Mouse (Mus musculus) megakaryocyte, adult 5-6 weeks (primary cell): ENCODE measurements around the gene Oprm1. TPM values are rescaled to one million over a fixed set of nuclear protein-coding genes. Genes with fewer than 3 reads are reported as not detected.
"Not testable (repeated sequence)": the region's sequence is repeated elsewhere in the genome, so short reads cannot be mapped to it uniquely, and the experiment has no call there.

Source experiments
- ATAC-seq: 2 replicates; pipeline ENCODE4 v1.8.0; 2016; ENCODE audit warnings: mild to moderate bottlenecking, inconsistent platforms; ENCODE audit not compliant: poor library complexity, severe bottlenecking
- total RNA-seq, 2 experiments: library from RNA; stranded (forward) in 1 of 2; stranded (reverse) in 1 of 2; fragments of 153-499, 151-499 nt in 1 of 2; fragments of 221-1000, 200-1000 nt in 1 of 2; gene quantifications; 2 replicates each; pipeline versions ENCODE4 v1.2.3 to v1.2.4; 2015 to 2017

Oprm1 gene
- total RNA-seq (2015) (not detected in 2 replicates), total RNA-seq (2017) (not detected in 2 replicates)

DNA sequence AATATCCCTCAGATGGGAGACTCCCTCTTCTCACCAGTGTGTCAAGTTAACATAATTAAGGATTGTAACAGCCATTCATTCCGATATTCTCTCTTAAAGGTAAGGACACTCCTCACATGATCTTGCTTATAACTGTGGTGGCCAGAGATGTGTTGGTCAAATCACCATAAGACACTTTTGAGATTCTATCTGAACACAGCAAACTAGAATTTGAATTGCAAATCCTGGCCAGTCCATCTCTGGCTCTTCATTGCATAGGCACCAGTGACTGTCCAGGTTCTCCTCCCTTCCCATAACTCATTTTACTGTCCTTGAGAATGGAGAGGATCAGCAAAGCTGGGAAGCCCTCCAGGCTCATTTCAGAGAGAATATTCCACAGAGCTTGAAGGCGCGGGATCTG is at the start of gene Oprm1:
Oprm1 (plus strand) TSS at position 301 of the 400 bp plus-strand sequence.
- ATAC-seq: no peak

DNA sequence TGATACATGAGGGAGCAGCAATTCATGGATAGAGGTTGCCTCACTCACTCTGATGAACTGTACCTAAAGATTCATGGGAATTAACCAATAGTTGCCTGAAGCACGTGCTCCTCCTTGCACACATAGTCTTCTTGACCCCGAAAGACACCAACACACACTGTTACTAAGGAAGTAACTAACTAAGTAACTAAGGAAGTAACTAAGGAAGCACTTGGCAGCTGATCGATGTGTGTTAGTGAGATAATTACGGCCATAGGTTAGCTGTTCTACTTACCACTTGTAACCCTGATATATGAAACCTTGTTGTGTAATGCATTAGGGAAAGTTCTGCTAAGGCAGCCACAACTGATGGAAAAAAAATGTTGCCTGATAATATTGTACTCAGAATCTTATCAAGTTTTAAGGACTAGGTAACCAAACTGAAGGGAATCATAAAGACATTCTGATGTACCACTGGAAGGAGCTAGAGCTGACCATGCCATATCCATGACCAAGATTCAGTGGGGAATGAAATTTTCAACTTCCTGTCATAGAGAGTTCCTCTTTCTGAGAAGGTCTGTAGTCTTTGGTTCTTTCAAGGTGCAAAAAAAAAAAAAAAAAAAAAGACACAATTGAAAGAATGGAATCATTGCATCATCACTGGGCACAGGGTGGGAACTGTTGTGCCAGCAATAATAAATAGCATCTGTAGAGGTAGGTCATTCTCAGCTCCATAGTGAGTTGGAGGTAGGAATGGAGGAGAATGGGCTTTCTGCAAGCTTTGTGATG is 40.9 kb upstream of the Oprm1 start:
- ATAC-seq: peak; percentile 56

DNA sequence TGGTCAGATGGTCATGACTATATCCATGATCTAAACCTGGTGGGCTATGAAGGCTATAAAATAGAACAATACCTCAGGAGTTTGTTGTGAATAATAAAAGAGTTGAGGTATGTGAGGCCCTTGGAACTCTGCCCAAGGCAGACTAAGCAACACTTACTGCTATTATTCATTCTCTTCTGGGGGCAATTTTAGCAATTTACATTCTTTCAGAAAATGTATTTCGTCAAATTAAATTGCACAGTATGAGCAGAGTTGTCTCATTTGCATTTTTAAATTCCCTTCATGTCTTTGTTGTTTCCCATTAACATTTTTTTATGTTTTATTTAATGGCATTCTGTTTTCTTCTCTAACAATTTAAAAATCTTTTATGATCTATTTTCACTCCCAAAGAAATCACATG is 34.5 kb upstream of the Oprm1 start:
- ATAC-seq: no peak

DNA sequence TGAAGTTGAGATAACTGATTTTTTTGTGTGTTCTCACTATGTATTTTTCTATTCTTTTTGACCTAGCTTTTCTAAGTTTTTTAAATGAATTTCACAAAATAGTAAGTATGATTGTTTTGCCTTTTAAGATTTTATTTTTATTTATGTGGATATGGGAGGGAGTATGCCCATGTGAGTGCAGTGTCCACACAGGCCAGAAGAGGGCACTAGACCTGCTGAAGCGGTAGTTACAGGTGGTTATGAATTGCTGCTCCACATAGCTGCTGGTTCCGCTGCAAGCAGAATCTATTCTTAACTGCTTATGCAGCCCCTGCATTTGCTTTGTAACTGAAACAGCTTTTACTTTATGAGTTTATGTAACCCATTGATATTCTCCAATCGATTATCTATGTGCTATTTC is 29.8 kb upstream of the Oprm1 start:
- no peak for ATAC-seq

DNA sequence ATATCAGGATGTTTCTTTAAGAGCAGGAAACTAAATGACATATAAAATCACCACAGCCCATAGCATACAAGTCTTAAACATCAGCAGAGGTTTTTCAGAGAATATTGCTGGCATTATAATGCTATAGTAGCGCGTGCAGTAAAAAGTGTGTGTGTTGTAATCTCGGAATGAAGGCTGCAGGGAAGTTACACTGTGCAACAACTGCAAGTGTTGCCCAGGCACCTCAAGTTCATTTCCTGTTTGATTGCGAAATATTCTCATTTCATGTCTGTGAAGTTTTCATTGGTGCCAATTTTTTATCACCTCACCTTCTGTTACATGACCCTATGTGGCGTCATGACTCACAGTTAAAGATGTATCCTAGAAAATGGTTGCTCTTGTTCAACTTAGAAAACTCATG is 4.9 kb upstream of the Oprm1 start:
- peak; percentile 62 for ATAC-seq

DNA sequence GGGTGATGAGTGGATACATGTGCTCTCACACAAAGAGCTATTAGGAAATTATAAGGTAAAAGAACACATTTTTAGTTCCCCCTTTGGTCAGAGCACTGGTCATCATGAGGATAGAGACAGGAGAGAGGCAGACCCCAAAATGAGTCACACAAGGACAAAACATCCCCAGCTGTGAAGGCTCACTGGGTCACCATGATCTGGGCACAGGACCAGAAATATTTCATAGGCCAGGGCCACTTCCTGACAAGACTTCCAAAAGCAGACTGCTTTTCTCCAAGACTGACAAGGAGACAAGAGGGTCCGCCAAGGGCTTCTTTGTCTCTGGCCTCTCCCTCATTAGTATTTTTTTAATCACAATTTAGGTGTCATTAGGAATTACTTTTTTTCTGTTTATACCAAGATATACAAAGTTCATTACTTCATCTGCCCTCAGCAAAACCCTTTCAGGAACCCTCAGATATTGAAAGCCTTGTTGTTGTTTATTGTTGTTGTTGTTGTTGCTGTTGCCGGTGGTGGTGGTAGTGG is 3.0 kb downstream of the Oprm1 start, which contains the start of gene Gm10945:
Gm10945 (minus strand) TSS at position 475 of the 525 bp plus-strand sequence.
- no peak for ATAC-seq

DNA sequence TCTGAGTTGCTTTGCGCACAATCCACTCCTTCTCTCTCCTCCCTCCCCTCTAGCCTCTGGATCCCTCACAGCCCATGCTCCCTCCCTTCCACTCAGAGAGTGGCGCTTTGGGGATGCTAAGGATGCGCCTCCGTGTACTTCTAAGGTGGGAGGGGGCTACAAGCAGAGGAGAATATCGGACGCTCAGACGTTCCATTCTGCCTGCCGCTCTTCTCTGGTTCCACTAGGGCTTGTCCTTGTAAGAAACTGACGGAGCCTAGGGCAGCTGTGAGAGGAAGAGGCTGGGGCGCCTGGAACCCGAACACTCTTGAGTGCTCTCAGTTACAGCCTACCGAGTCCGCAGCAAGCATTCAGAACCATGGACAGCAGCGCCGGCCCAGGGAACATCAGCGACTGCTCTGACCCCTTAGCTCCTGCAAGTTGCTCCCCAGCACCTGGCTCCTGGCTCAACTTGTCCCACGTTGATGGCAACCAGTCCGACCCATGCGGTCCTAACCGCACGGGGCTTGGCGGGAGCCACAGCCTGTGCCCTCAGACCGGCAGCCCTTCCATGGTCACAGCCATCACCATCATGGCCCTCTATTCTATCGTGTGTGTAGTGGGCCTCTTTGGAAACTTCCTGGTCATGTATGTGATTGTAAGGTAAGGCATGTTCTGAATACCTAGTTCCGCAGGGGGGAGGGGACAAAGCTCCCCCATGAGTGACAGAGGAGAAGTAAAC is 30.4 kb downstream of the Oprm1 start:
- no peak for ATAC-seq

DNA sequence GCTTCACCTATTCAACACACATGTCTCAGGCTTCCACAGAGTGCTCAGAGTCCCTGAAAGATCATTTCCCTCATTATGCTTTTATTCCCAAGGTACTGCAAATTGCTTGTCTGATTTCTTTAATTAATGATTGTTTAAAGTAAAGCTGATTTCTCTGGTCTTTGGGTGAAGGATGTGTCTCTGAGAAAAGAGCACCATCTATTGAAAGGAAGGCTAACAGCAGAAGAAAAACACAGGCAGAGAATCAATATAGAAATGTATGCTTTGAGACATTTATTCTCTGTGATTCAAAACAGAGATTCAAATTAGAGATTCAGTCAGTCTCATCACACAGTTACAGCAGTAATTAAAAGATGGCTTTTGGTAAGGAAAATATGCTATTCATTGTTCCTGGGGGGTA is 31.9 kb downstream of the Oprm1 start:
- ATAC-seq: no peak

DNA sequence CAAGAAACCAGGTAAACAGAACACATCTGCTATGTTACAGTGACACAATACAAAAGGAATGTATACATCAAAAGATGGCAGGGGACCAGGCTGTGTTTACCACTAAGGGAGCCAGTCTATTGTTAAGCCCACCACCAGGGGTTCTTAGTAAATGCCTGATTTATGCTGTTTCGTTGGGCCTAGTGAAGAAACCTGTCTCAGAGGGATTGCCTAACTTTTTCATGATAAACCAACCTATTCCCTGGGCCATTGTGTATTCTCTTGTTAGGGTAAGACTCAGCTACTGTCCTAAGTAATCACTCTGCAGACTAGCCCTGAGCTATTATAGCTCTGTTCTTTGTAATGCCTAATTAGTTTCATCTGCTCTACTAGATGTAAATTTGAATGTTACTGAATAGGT is 62.3 kb downstream of the Oprm1 start:
- no peak for ATAC-seq

DNA sequence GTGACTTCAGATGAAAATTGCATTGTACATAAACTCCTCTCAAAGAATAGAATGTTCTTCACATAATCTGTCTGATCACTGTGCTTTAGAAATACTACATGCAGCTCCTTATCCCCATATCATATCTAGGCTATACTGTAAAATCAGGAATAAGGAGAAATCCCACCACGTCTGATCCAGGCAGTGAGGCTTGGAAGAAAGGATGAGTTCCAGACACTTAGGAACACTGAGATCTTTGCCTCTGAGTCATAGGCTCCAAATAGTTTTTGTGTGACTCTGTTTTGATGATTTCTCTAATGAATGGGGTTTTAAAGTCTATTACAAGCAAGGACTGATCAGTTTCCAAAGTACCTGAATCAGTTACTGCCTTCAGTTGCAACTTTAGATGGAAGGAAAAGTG is 83.9 kb downstream of the Oprm1 start:
- no peak for ATAC-seq

DNA sequence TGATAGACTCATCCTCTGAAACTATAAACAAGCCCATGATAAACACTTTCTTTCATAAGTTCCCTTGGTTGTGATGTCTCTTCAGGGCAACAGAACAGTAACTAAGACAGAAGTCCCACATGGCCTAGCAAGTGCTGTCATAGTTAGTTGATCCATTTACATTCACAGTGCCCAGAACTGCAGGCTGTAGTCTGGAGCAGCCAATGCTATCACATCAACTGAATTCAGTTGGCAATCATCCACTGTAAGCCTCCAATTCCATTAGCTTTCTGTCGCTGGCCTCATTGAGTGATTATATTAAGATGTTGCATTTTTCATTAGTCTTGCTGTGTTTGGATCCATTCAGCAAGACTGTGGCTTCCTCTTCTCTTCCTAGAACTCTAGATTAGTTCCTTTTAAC is 88.0 kb downstream of the Oprm1 start:
- no peak for ATAC-seq

DNA sequence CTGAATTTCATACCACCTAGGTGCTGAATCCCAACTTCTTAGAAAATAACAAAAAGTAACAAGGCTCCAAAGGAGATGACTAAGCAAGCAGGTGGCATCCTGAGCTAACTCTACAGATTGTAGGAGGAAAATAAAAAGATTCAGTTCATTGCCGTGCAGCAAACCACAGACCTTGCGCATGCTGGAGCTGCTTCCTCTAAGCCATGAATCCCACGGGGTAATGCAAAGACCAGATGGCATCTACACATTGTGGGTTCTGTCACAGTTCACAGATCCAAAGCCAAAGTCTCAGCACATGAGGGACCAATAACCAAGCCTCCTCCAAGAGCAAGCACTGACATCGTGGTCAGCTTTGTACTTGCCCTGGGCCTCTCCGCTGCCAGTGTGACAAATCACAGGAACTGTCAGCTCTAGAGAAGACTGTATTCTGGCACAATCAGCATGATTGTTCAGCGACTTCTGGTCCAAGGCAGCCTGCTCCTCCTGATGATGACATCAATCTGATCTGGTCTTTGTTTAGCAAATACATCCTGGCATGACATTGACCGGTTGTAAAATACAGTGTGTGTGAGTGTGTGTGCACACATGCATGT is 90.0 kb downstream of the Oprm1 start:
- no peak for ATAC-seq

DNA sequence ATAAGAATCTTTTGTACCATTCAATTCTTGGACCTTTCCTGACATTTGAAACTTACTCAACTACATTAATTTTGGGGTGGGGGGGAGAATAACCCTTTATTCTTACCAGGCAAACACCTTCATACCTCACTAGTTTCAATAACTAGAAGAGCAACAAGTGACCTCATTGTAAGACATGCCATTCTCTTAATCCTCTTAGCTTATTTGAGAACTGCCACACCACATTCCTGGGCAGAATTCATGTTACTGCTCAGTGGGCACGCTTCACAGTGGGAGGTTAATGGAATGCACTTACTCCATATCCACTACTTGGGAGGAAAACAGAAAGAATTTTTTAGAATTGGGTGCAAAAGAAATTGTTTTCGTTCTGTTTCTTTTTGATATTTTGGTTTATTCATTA is 90.5 kb downstream of the Oprm1 start:
- ATAC-seq: no peak

DNA sequence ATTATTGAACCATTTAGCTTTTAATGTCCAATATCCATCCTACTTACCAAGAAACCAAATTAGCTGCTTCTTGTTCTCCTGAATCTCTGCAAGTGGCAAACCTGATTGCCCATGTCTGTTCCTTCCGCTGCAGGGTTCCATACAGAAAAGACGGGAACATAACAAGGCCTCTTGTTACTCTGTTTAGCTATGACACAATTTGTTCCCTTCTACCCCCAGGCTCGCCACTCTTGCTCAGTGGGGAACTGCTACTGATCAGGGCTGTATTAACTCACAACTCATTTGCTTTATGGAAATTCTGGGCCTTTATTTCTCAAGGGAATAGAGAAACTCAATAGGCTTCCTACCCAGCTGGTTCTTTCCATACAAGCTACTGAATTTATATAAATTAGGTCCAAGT is 97.5 kb downstream of the Oprm1 start:
- ATAC-seq: no peak

DNA sequence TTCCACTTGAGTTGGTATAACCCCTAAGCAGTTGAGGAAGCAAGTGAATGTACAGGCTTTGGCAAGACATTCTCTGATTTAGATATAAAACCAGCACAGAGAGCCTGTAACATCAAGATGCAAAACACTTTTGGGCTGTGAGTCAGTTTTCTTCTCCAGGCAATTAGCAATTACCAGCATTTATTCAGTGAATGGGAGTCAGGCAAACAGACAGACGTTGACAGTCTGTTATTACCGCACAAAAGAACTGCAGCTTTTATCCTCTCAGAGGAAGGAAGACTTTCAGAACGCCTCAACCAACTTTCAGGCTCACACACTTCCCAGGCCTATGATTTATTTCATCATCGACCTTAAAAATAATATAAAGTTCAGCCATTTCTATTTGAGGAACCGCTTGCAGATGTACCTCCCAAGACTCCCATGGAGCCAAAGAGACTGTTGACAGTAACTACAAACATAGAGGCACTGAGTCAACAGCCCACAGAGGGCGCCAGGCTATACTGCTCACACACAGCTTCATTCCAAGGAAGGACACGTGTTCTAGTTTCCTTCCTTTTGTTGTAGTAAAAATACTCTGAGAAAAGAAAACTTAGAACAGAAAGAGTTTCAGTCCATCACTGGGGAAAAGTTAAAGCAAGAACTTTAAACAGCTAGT is 113.2 kb downstream of the Oprm1 start:
- no peak for ATAC-seq

DNA sequence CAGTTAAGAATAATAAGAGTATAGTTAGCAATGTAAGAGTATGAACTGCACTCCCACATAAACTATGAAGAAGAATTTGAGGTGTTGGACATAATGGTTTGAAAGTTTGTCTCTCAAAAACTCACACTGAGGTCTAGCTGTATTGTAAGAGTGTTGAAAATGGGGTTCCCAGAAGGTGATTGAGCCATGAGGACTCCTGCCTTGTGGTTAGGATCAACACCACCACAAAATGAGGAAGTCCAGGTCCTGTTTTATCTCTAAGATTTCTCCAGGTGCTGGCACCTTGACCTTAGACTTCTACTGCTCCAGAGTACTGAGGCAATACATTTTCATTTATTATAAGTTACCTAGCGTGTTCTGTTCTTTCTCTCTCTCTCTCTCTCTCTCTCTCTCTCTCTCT is 115.6 kb downstream of the Oprm1 start:
- ATAC-seq: peak; percentile 51; the same call in 1 of the 2 replicates

DNA sequence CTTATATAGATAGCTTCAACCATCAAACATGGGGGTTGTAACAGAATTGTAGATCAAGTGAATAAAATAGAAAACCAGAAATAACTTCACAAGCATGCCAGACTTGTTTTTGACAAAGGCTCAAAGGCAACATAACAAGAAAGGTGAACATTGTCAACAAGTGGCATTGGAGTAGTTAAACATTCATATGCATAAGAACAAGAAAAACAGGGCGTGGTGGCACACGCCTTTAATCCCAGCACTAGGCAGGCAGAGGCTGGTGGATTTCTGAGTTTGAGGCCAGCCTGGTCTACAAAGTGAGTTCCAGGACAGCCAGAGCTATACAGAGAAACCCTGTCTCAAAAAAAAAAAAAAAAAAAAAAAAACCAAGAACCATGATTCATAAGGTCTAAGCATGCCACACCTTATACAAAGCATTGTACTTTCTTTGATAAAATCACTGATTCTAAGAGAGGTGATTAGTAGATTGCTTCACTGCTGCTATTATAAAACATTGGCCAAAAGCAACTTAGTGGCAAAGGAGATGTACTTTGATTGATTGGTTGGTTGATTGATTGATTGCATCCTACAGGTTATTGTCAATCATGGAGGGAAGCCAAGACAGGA is 120.1 kb downstream of the Oprm1 start:
- no peak for ATAC-seq

DNA sequence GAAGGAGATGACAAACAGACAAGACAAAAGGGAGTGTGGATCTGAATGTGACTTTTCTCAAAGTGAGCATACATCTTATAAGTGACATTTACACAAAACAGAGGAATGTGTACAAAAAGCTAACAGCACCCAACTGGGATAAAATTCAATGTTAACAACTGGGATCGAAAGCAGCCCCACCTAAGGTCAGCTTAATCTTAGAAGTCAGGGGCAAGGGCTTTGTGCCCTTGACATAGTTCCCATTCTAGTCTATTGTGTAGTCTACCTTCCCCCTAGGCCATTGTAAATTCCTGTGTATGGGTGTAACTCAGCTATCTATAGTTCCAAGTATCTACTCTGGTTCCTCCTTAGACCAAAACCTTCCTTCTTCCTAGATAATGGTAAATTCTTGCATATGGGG is 123.7 kb downstream of the Oprm1 start:
- ATAC-seq: not testable (repeated sequence)

DNA sequence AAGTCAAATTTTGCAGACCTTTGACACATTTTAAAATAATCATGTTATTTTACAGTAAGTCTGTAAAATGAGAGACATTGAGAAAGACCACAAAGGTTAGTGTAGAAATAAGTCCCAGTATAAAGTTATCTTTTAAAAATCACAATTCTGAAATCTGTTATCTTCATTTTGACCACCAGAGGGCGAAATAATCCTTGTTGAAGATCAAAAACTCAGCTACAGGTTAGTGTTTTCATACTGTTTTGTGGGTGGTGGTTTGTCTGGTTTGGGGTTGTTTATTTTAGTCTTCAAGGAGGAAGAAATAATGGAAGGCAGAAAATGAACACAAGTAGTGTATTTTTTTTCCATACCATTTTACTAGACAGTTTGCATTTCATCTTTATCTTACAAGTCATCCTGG is 127.2 kb downstream of the Oprm1 start:
- ATAC-seq: no peak

DNA sequence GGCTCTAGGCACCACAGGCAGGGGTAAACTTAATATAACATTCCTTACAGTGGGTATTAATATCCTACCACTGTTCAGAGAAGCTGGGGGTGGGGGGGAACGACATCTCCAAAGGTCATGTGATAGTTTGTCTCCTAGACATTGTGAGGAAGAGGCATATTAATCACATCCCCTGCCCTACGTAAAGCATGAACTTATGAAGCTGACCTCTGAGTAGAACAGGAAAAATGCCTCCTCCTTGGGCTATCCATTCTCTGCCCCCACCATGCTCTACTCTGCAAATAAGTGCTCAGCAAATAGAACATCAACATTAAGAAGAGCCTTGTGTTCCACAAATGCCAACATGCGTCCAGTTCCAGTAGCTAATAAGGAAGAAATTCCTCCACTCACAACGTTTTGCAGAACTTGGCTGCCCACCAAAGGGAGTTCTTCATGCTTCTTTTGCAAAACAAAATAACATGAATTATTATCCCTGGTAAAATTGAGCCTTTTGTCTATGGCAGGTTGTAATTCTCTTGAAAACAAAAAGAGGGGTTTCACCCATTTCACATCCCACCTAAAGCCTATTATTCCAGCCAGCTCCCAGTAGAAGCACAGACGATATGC is 131.4 kb downstream of the Oprm1 start:
- no peak for ATAC-seq
